Mouse (Mus musculus): ENCODE results near the gene Crybg2. TPM values are rescaled to one million over a fixed set of nuclear protein-coding genes. Genes with fewer than 3 reads are reported as not detected.

Crybg2 gene
- total and polyA plus RNA-seq, 2 experiments from 2014 or later: 4.5 to 8.4 TPM

- TF ChIP-seq CTCF (IDR thresholded peaks at IDR 0.05): no peak
- peak overlapping the region; percentile 75 for H3K4me2 ChIP-seq (ENCODE audit: low read depth, low read length, poor library complexity, severe bottlenecking)
Observed at GRCm38 (mm10) chr4:134102742-134103119, 42.1 kb downstream of the Crybg2 start.

GRCm38 (mm10) chr4:134106105-134106504 is 45.5 kb downstream of the Crybg2 start:
- H3K9ac ChIP-seq (replicated peaks; ENCODE audit: low read length, poor library complexity, severe bottlenecking): no peak overlapping the region
- DNase-seq (ENCODE audit: low spot score): no peak
- H3K4me2 ChIP-seq (ENCODE audit: low read depth, low read length, poor library complexity, severe bottlenecking): no peak overlapping the region
- no peak for TF ChIP-seq CTCF (IDR thresholded peaks at IDR 0.05)
- no peak for ATAC-seq (ENCODE audit: low FRiP score)
- no peak overlapping the region for H3K4me3 ChIP-seq (ENCODE audit: low read depth, low read length)
- no peaks in the 10 kb centered on the region for H3K4me1 ChIP-seq (ENCODE audit: insufficient read depth, low read length)
- H3K27me3 ChIP-seq (ENCODE audit: insufficient read depth, low read length): no peaks in the 10 kb centered on the region
- H3K36me3 ChIP-seq (ENCODE audit: insufficient read depth, low read length): no peaks in the 10 kb centered on the region
- H3K9me3 ChIP-seq (ENCODE audit: low read length): no peaks in the 10 kb centered on the region
- no peak overlapping the region for H3K27ac ChIP-seq (ENCODE audit: low read depth, low read length)
- WGBS: 78% methylated on average over 7 of the region's 7 CpGs

More at GRCm38 (mm10) chr4:134102742-134103119, 42.1 kb downstream of the Crybg2 start:
- whole genome bisulfite sequencing: 2% methylated on average over 21 of the region's 21 CpGs
- Histone ChIP-seq H3K9ac (replicated peaks; ENCODE audit: low read length, poor library complexity, severe bottlenecking) (peak overlapping the region; percentile 59), H3K4me1 (ENCODE audit: insufficient read depth, low read length) (no peaks in the 10 kb centered on the region), H3K4me3 (ENCODE audit: low read depth, low read length) (peak overlapping the region; percentile 78), H3K27ac (ENCODE audit: low read depth, low read length) (no peak overlapping the region), H3K9me3 (ENCODE audit: low read length) (no peaks in the 10 kb centered on the region), H3K36me3 (ENCODE audit: insufficient read depth, low read length) (no peaks in the 10 kb centered on the region), H3K27me3 (ENCODE audit: insufficient read depth, low read length) (no peaks in the 10 kb centered on the region)
- no peak for DNase-seq (ENCODE audit: low spot score)
- ATAC-seq (ENCODE audit: low FRiP score): peak; percentile 58

- no peaks in the 10 kb centered on the region for H3K4me1 ChIP-seq (ENCODE audit: insufficient read depth, low read length)
- no peak overlapping the region for H3K27ac ChIP-seq (ENCODE audit: low read depth, low read length)
- 86% methylated on average over 7 of the region's 7 CpGs for WGBS
- DNase-seq (ENCODE audit: low spot score) (no peak), ATAC-seq (ENCODE audit: low FRiP score) (no peak)
- no peak overlapping the region for H3K4me2 ChIP-seq (ENCODE audit: low read depth, low read length, poor library complexity, severe bottlenecking)
- H3K4me3 ChIP-seq (ENCODE audit: low read depth, low read length): no peak overlapping the region
- no peaks in the 10 kb centered on the region for H3K36me3 ChIP-seq (ENCODE audit: insufficient read depth, low read length)
- no peak for TF ChIP-seq CTCF (IDR thresholded peaks at IDR 0.05)
- no peaks in the 10 kb centered on the region for H3K9me3 ChIP-seq (ENCODE audit: low read length)
- H3K27me3 ChIP-seq (ENCODE audit: insufficient read depth, low read length): no peaks in the 10 kb centered on the region
- no peak overlapping the region for H3K9ac ChIP-seq (replicated peaks; ENCODE audit: low read length, poor library complexity, severe bottlenecking)
Observed at GRCm38 (mm10) chr4:134107730-134108129, 47.1 kb downstream of the Crybg2 start.

GRCm38 (mm10) chr4:134108196-134108595 is 47.6 kb downstream of the Crybg2 start:
- H3K9me3 ChIP-seq (ENCODE audit: low read length): no peaks in the 10 kb centered on the region
- H3K27ac ChIP-seq (ENCODE audit: low read depth, low read length): no peak overlapping the region
- no peak overlapping the region for H3K4me3 ChIP-seq (ENCODE audit: low read depth, low read length)
- no peak for TF ChIP-seq CTCF (IDR thresholded peaks at IDR 0.05)
- DNase-seq (ENCODE audit: low spot score): no peak
- H3K4me1 ChIP-seq (ENCODE audit: insufficient read depth, low read length): no peaks in the 10 kb centered on the region
- H3K27me3 ChIP-seq (ENCODE audit: insufficient read depth, low read length): no peaks in the 10 kb centered on the region
- H3K4me2 ChIP-seq (ENCODE audit: low read depth, low read length, poor library complexity, severe bottlenecking): no peak overlapping the region
- ATAC-seq (ENCODE audit: low FRiP score): no peak
- H3K36me3 ChIP-seq (ENCODE audit: insufficient read depth, low read length): no peaks in the 10 kb centered on the region
- 73% methylated on average over 5 of the region's 5 CpGs for WGBS
- H3K9ac ChIP-seq (replicated peaks; ENCODE audit: low read length, poor library complexity, severe bottlenecking): no peak overlapping the region

- Histone ChIP-seq H3K9me3 (ENCODE audit: low read length) (no peaks in the 10 kb centered on the region), H3K36me3 (ENCODE audit: insufficient read depth, low read length) (no peaks in the 10 kb centered on the region), H3K27ac (ENCODE audit: low read depth, low read length) (no peak overlapping the region), H3K27me3 (ENCODE audit: insufficient read depth, low read length) (no peaks in the 10 kb centered on the region), H3K4me2 (ENCODE audit: low read depth, low read length, poor library complexity, severe bottlenecking) (no peak overlapping the region), H3K4me1 (ENCODE audit: insufficient read depth, low read length) (no peaks in the 10 kb centered on the region), H3K9ac (replicated peaks; ENCODE audit: low read length, poor library complexity, severe bottlenecking) (no peak overlapping the region), H3K4me3 (ENCODE audit: low read depth, low read length) (no peak overlapping the region)
- WGBS: 50% methylated on average over 3 of the region's 3 CpGs
- no peak for TF ChIP-seq CTCF (IDR thresholded peaks at IDR 0.05)
- no peak for DNase-seq (ENCODE audit: low spot score)
- no peak for ATAC-seq (ENCODE audit: low FRiP score)
Observed at GRCm38 (mm10) chr4:134110653-134111052, 50.0 kb downstream of the Crybg2 start.

- Histone ChIP-seq H3K27ac (ENCODE audit: low read depth, low read length) (no peak overlapping the region), H3K4me3 (ENCODE audit: low read depth, low read length) (no peak overlapping the region), H3K36me3 (ENCODE audit: insufficient read depth, low read length) (no peaks in the 10 kb centered on the region), H3K9me3 (ENCODE audit: low read length) (no peaks in the 10 kb centered on the region), H3K4me1 (ENCODE audit: insufficient read depth, low read length) (no peaks in the 10 kb centered on the region), H3K9ac (replicated peaks; ENCODE audit: low read length, poor library complexity, severe bottlenecking) (no peak overlapping the region), H3K4me2 (ENCODE audit: low read depth, low read length, poor library complexity, severe bottlenecking) (no peak overlapping the region), H3K27me3 (ENCODE audit: insufficient read depth, low read length) (no peaks in the 10 kb centered on the region)
- DNase-seq (ENCODE audit: low spot score) (no peak), ATAC-seq (ENCODE audit: low FRiP score) (no peak)
- WGBS: 83% methylated on average over 6 of the region's 6 CpGs
- TF ChIP-seq CTCF (IDR thresholded peaks at IDR 0.05): no peak
Observed at GRCm38 (mm10) chr4:134112403-134112802, 51.8 kb downstream of the Crybg2 start.
